Mouse (Mus musculus) neural tube, embryonic 14.5 days (tissue): Measurements from ENCODE around the gene Ing3. TPM values are rescaled to one million over a fixed set of nuclear protein-coding genes. Genes with fewer than 3 reads are reported as not detected.

Experiments used
- polyA plus RNA-seq: library from polyadenylated mRNA; unstranded; fragments of >200 nt; fragmentation: Nextera tagmentation; extraction: Ambion mirVana; gene quantifications from 2 replicates; pipeline ENCODE4 v1.2.1, GENCODE M21; 2014

Ing3 gene
- polyA plus RNA-seq, 1 experiment from 2014 or later, result 44.9 TPM

Other genes starting within 250 kb of the Ing3 start
- 89.7 TPM in 2 replicates for gene Tspan12, start 97.1 kb upstream of the Ing3 start, polyA plus RNA-seq
- 0.60 and 4.0 TPM in 2 replicates for gene Cped1, start 36.3 kb downstream of the Ing3 start, polyA plus RNA-seq